Mouse (Mus musculus) cortical plate, adult 2 months (tissue): Measurements from ENCODE around the gene Cacnb2.

Source experiments
- CTCF ChIP-seq: fragments of 200-500 bp; IDR thresholded peaks from 2 replicates; pipeline ENCODE4 v1.5.1; 2011; ENCODE audit warnings: mild to moderate bottlenecking, control low read depth, low read length; ENCODE audit not compliant: insufficient read depth; ENCODE audit errors: extremely low read depth
- POLR2A ChIP-seq: fragments of 200-500 bp; IDR thresholded peaks from 2 replicates; pipeline ENCODE4 v1.6.1; 2011; ENCODE audit warnings: mild to moderate bottlenecking, low read length, control low read depth; ENCODE audit not compliant: insufficient read depth; ENCODE audit errors: extremely low read depth

DNA sequence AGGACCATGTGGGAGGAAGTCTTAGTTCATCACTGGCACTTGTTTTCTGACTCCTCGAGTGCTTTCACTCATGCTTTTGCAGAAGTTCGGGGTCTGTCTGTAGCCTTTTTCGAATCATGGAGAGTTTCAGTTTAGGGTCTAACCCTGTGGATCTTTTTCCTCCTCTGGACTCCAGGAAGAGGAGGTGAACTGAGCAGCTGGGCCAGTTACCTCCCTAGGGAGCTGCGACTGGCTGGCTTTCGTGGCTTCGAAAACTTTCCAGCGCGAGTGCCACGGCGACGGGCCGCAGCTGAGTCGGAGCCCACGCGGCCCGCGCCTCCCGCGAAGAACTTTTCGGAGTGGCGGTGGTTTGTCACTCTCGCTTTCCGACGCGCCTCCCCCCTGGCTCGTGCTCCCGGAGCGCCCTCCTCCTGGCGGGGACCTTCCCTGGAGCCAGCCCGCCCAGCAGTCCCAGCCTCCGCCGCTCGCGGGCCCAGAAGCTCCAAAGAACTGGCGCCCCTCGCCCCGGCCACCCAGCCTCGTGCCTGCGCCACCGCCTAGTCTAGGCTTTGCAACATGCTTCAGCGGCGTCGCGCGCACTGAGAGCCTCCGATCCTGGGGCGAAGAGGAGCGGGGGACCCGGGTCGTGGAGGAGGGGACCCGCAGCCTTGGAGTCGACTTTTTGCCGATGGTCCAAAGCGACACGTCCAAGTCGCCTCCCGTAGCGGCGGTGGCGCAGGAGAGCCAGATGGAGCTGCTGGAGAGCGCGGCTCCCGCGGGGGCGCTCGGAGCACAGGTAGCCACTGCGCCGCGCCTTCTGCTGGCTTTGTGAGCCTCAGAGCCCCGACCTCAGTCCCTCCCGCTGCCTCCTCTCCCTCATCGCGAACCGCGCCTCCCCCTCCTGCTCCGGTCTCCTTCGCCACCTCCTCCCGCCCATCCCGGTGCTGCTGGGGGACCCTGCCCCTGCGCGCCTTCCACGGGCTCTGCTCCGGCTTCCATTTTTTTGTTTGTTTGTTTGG is 1.2 kb downstream of the Cacnb2 start:
- TF ChIP-seq CTCF (no peak), POLR2A (no peak)
